Mouse (Mus musculus) limb, embryonic 13.5 days (tissue): ENCODE data around the gene Gm45140. TPM values are rescaled to one million over a fixed set of nuclear protein-coding genes. Genes with fewer than 3 reads are reported as not detected.

ENCODE experiments used
- ATAC-seq: fragments of 200-750 bp; cut with Nextera tagmentation; 2 replicates; pipeline ENCODE4 v1.8.0; 2017; ENCODE audit warnings: low read depth, moderate number of reproducible peaks, moderate TSS enrichment; ENCODE audit not compliant: low FRiP score
- H3K27ac ChIP-seq: fragments of 300-500 bp; sonication (generic); 2 replicates; pipeline ENCODE4 v1.5.1; 2015; ENCODE audit warnings: inconsistent platforms, mild to moderate bottlenecking, moderate library complexity
- H3K27me3 ChIP-seq: fragments of 300-500 bp; sonication (generic); 2 replicates; pipeline ENCODE4 v1.6.1; 2015; ENCODE audit warnings: mild to moderate bottlenecking, inconsistent platforms
- H3K36me3 ChIP-seq: fragments of 300-500 bp; sonication (generic); 2 replicates; pipeline ENCODE4 v1.6.1; 2015; ENCODE audit warnings: inconsistent platforms, mild to moderate bottlenecking, moderate library complexity
- H3K4me1 ChIP-seq: fragments of 300-500 bp; sonication (generic); 2 replicates; pipeline ENCODE4 v1.6.1; 2015; ENCODE audit warnings: inconsistent platforms
- H3K4me2 ChIP-seq: fragments of 300-500 bp; sonication (generic); replicated peaks from 2 replicates; pipeline ENCODE4 v1.6.1; 2015; ENCODE audit warnings: inconsistent platforms, mild to moderate bottlenecking, moderate library complexity
- H3K4me3 ChIP-seq: fragments of 300-500 bp; sonication (generic); 2 replicates; pipeline ENCODE4 v1.5.1; 2015; ENCODE audit warnings: moderate library complexity, mild to moderate bottlenecking, inconsistent platforms
- H3K9ac ChIP-seq: fragments of 300-500 bp; sonication (generic); 2 replicates; pipeline ENCODE4 v1.6.1; 2015; ENCODE audit warnings: mild to moderate bottlenecking, inconsistent platforms
- H3K9me3 ChIP-seq: fragments of 300-500 bp; sonication (generic); 2 replicates; pipeline ENCODE4 v1.6.1; 2016; ENCODE audit warnings: inconsistent platforms
- WGBS: fragments of 180-500 bp; shearing (Covaris S2); methylation state at CpG from one replicate; pipeline ENCODE4 v1.1.7; 2015; 5-methylcytosine and 5-hydroxymethylcytosine counted together
- polyA plus RNA-seq: library from polyadenylated mRNA; unstranded; fragments of >200 nt; fragmentation: Nextera tagmentation; extraction: Ambion mirVana; gene quantifications from 2 replicates; pipeline ENCODE4 v1.2.1, GENCODE M21; 2015

Gm45140 gene
- polyA plus RNA-seq, 1 experiment from 2014 or later, result 6.8 TPM

DNA sequence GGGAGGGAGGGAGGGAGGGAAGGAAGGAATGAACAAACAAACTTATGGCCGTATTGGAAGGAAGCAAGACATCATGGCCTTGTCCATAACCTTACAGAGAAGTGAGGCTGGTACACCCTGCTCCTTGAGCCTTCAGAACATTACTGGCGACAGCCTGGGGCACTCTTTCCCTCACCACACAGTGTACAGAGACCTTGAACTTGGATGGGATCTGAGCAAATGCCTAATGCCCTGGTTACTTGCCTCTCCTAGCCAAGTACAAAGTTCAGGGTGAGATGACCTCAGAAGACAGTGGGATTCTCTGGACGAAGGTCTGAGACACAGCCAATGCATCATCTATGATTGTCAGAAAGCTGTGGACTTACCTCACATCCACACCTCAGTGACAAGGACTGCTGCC is 75.7 kb downstream of the Gm45140 start:
- 71% methylated on average over 3 of the region's 3 CpGs for WGBS
- H3K9ac ChIP-seq, result no peak overlapping the region
- H3K27ac ChIP-seq, result no peak overlapping the region
- no peaks in the 10 kb centered on the region for H3K36me3 ChIP-seq
- no peaks in the 10 kb centered on the region for H3K27me3 ChIP-seq
- H3K4me1 ChIP-seq, result no peaks in the 10 kb centered on the region
- no peaks in the 10 kb centered on the region for H3K9me3 ChIP-seq
- no peak overlapping the region for H3K4me3 ChIP-seq
- no peak for ATAC-seq
- no peak overlapping the region for H3K4me2 ChIP-seq

DNA sequence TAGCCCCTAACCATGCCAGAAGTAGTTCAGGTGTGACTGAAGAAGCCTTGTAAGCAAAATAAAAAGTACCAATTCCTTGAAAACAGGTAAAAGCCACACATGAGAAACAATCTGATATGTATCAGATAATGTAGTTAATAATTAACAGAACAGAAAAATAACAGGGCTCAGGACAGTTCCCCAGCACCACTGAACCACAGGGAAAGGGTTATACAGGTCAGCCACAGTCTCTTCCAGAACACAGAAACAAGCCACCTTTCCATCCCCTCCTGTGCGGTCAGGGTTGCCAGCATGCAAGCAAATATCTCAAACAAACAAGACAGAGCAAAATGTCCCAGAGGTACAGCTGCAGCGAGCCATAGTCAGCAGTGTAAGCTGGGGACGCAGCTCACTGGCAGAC is 76.2 kb downstream of the Gm45140 start:
- WGBS, result 67% methylated on average over 3 of the region's 3 CpGs
- H3K36me3 ChIP-seq, result no peaks in the 10 kb centered on the region
- H3K4me1 ChIP-seq, result no peaks in the 10 kb centered on the region
- H3K4me2 ChIP-seq, result no peak overlapping the region
- H3K27ac ChIP-seq, result no peak overlapping the region
- no peak overlapping the region for H3K9ac ChIP-seq
- H3K27me3 ChIP-seq, result no peaks in the 10 kb centered on the region
- ATAC-seq, result no peak
- no peak overlapping the region for H3K4me3 ChIP-seq
- H3K9me3 ChIP-seq, result no peaks in the 10 kb centered on the region

DNA sequence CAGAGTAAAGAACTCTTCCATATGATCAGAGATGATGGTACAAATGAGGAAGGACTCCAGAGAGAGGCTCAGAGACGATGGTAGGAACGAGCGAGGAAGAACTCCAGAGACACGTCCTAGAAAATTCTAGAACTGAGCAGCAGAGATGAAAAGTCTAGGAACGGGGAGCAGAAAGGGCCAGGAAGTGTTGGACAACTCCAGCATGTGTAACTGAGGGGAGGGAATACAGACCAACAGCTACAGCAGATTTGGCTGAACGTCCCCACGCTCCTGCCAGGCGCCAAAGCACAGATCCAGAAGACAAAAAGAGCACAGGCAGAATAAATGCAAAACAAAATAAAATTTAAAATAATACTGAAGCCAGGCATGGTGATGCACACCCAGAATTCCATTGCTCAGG is 78.7 kb downstream of the Gm45140 start:
- Histone ChIP-seq H3K27me3 (no peaks in the 10 kb centered on the region), H3K9me3 (no peaks in the 10 kb centered on the region), H3K36me3 (no peaks in the 10 kb centered on the region), H3K9ac (no peak overlapping the region), H3K4me2 (no peak overlapping the region), H3K4me3 (no peak overlapping the region), H3K27ac (no peak overlapping the region), H3K4me1 (no peaks in the 10 kb centered on the region)
- ATAC-seq, result no peak
- 90% methylated on average over 8 of the region's 8 CpGs for WGBS

DNA sequence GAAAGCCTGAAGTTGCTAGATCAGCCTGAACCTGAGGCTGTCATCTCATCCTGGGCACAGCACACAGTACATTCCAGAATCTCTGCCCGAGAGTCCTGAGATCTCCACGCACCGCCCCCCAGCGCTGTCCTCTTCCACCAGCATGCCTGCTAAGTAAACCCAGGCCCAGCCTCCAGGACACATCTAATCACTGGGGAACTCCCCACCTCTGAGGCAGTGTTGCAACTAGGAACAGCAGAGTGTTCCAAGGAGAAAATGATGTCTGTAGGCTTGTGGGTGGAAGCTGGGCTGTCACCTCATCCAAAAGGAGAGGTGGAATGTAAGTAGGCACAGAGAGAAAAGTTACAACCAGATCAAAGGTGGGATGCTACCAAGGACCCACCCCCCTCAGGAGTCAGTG is 80.4 kb downstream of the Gm45140 start:
- H3K27me3 ChIP-seq, result no peaks in the 10 kb centered on the region
- H3K4me3 ChIP-seq, result no peak overlapping the region
- no peak overlapping the region for H3K27ac ChIP-seq
- H3K4me1 ChIP-seq, result no peaks in the 10 kb centered on the region
- ATAC-seq, result no peak
- no peaks in the 10 kb centered on the region for H3K9me3 ChIP-seq
- WGBS, result 88% methylated on average over 4 of the region's 4 CpGs
- H3K4me2 ChIP-seq, result no peak overlapping the region
- no peaks in the 10 kb centered on the region for H3K36me3 ChIP-seq
- H3K9ac ChIP-seq, result no peak overlapping the region; the same call in 1 of the 2 replicates

DNA sequence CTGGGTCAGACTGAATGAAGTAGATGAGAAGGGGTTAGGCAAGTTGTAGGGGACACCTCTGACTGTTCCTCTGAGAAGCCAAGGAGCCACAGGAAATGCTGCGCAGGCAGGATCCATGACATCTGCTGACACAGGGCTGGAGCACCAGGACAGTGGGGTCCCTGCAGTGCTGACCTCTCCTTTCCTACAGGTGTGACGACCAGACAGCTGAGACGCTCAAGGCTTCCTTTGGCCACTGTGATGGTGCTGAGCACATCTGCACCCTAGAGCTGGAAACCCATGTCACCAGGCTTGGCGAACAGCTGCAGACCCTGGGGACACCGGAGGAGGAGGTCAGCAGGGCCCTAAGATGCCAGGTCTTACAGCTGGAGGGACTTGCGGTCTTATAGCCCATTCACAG is 84.0 kb downstream of the Gm45140 start:
- Histone ChIP-seq H3K27ac (no peak overlapping the region), H3K36me3 (no peaks in the 10 kb centered on the region), H3K4me1 (no peaks in the 10 kb centered on the region), H3K4me2 (no peak overlapping the region), H3K9me3 (no peaks in the 10 kb centered on the region), H3K9ac (no peak overlapping the region), H3K4me3 (no peak overlapping the region), H3K27me3 (no peaks in the 10 kb centered on the region)
- no peak for ATAC-seq
- 82% methylated on average over 6 of the region's 6 CpGs for WGBS

DNA sequence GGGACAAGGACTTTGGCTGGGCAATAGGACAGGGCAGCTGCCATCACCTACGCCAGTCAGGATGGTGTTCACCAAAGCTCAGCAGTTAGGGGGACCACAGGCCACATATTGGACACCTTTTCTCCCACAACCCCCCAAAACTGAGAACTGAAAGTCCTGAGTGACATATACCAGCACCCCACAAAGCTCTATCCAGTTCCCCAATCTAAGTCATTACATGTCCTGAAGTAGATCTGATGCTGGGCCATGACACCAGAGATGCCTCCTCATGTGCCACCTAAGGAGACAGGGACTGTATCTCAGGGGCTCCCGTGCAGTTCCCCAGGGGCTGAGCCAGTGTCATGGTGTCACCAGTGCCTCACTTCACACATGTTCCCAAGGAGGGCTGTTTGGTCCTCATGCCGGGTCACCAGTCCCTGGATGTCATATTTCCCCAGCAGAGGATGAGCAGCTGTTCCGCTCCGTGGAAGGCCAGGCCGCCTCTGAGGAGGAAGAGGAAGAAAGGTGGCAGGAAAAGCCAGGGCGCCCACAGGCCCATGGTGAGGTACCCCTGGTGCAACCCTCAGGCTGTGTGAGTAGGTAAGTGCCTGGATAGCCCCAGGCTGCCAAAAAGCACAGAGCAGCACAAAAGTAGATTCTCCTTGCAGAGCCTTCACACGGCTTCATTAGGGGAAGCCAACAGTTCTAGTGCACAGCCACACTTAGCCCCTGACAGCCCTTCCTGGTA is 85.2 kb downstream of the Gm45140 start:
- Histone ChIP-seq H3K9ac (no peak overlapping the region), H3K27ac (no peak overlapping the region), H3K4me1 (no peaks in the 10 kb centered on the region), H3K36me3 (no peaks in the 10 kb centered on the region), H3K4me2 (no peak overlapping the region), H3K4me3 (no peak overlapping the region), H3K9me3 (no peaks in the 10 kb centered on the region), H3K27me3 (no peaks in the 10 kb centered on the region)
- no peak for ATAC-seq
- WGBS, result 85% methylated on average over 8 of the region's 8 CpGs

DNA sequence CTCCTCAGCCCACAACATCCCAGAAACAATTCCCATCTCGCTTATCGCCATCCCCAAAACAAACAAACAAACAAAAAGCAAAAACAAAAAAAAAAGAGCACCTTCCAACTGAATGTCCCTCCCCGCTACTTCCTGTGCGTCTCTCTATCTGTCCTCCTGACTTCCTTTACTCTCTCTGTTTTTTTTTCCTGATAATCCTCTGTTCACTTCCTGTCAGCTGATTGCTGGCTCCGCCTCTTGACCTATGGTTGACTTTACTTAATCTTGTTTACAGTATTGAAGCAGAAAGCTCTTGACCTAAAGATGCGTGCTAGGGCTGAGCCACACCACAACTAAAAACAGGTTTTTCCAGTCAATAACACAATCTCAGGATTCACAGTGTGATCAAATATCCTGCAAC is 87.1 kb downstream of the Gm45140 start:
- no peak for ATAC-seq
- Histone ChIP-seq H3K9me3 (no peaks in the 10 kb centered on the region), H3K4me3 (no peak overlapping the region), H3K9ac (no peak overlapping the region), H3K4me1 (no peaks in the 10 kb centered on the region), H3K36me3 (no peaks in the 10 kb centered on the region), H3K27me3 (no peaks in the 10 kb centered on the region), H3K4me2 (no peak overlapping the region), H3K27ac (no peak overlapping the region)
- WGBS, result 87% methylated on average over 6 of the region's 6 CpGs

DNA sequence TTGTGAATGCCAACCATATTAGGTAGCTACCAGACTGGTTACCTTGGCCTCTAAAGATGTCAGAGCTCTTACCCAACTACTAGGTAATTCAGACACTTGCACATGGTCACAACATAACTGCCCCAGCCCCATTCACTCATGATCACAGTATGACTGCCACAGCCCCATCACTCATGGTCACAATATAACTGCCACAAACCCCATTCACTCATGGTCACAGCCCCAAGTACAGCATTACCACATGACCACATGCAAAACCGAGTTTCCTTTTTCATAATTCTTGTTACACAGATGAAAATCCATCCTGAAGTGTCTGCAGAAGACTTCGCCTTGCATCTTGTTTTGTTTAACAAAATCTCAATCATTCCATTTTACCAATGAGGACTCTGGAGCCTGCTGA is 87.5 kb downstream of the Gm45140 start:
- Histone ChIP-seq H3K9me3 (no peaks in the 10 kb centered on the region), H3K36me3 (no peaks in the 10 kb centered on the region), H3K4me2 (no peak overlapping the region), H3K27me3 (no peaks in the 10 kb centered on the region), H3K27ac (no peak overlapping the region), H3K4me1 (no peaks in the 10 kb centered on the region), H3K4me3 (no peak overlapping the region), H3K9ac (no peak overlapping the region)
- ATAC-seq, result no peak
- WGBS, result 84% methylated on average over 2 of the region's 2 CpGs

DNA sequence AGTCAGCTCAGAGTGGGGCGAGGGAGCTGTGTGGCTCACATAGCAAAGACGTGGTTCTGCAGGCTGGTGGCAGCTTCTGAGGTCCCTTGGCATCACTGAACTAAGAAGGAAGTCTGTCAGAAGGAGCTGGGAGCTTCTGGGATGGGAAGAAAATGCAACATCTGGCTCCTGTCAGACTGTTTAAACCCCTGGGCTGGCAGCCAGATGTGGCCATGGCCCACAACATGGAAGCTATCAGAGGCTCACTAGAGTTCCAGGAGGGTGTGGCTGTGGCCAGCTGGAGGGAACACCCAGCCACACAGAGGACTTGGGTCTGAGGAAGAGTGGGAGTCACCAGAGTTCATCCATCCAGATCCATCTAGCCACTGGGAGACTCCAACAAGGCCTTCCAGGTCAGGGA is 88.7 kb downstream of the Gm45140 start:
- Histone ChIP-seq H3K27me3 (no peaks in the 10 kb centered on the region), H3K9me3 (no peaks in the 10 kb centered on the region), H3K9ac (no peak overlapping the region), H3K36me3 (no peaks in the 10 kb centered on the region), H3K27ac (no peak overlapping the region; the same call in 1 of the 2 replicates), H3K4me3 (no peak overlapping the region), H3K4me1 (no peaks in the 10 kb centered on the region), H3K4me2 (no peak overlapping the region)
- 48% methylated on average over 2 of the region's 2 CpGs for WGBS
- ATAC-seq, result no peak

DNA sequence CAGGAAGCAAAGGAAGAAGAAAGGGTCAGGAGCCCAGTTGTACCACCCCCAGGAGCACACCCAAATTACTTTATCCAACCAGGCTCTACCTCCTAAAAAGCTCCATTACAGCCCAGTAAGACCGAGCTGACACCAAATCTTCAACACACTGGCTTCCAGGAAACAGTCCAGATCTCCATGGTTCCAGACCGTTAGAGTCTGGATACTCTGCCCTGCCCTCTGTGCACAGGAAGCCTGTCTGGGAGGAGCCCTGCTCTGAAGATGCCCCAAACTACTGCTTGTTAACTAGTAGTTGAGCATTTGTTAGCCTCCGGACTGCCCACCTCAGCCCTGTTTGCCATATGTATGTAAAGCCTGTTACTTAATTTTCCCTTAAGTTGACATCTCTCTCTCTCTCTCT is 89.5 kb downstream of the Gm45140 start:
- H3K9me3 ChIP-seq, result no peaks in the 10 kb centered on the region
- WGBS, result 53% methylated on average over 3 of the region's 3 CpGs
- no peaks in the 10 kb centered on the region for H3K4me1 ChIP-seq
- no peak for ATAC-seq
- H3K9ac ChIP-seq, result no peak overlapping the region
- H3K27ac ChIP-seq, result no peak overlapping the region
- H3K4me3 ChIP-seq, result no peak overlapping the region
- no peaks in the 10 kb centered on the region for H3K36me3 ChIP-seq
- H3K4me2 ChIP-seq, result no peak overlapping the region
- H3K27me3 ChIP-seq, result no peaks in the 10 kb centered on the region

DNA sequence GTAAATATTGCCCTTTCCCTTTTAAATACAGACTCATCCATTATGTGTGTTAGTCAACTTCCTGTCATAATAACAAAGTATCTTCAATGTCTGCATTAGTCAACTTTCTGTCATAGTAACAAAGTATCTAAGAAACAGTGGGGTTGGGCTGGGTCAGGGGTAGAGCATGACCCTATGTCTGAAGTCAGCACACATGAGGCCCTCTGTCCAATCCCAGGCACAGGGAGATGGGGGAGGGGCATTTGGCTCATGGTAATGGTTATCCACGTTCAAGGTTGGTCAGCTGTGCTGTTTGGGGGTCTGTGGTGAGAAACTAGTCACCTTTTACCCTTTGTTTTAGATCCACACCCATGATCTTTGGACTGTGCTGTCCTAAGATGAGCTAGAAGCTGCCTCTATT is 90.3 kb downstream of the Gm45140 start:
- 38% methylated on average over 1 of the region's 1 CpGs for WGBS
- no peaks in the 10 kb centered on the region for H3K9me3 ChIP-seq
- no peak overlapping the region for H3K4me3 ChIP-seq

DNA sequence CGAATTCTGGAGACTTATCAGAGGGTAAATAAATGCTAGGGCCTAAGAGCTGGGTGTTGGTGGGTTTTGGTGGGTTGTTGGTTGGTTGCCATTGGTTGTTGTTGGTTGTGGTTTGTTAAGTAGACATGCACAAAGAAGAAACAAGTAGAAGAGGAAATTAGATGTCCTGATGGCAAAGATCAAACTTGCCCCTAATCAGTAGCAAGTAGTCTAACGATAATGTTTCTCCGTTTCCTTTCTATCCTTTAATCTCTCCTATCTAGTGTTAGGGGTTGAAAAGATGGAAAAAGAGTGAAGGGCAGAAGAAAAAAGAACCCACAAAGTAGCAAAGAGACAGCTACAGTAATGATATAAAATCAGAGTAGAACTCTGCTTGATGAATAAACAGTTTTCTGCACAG is 91.0 kb downstream of the Gm45140 start:
- Histone ChIP-seq H3K27me3 (no peaks in the 10 kb centered on the region), H3K27ac (no peak overlapping the region), H3K36me3 (no peaks in the 10 kb centered on the region), H3K4me2 (no peak overlapping the region), H3K9ac (no peak overlapping the region), H3K9me3 (no peaks in the 10 kb centered on the region), H3K4me1 (no peaks in the 10 kb centered on the region), H3K4me3 (no peak overlapping the region)
- ATAC-seq, result no peak
- 91% methylated on average over 3 of the region's 3 CpGs for WGBS

More for the DNA sequence above, 90.3 kb downstream of the Gm45140 start:
- no peaks in the 10 kb centered on the region for H3K4me1 ChIP-seq
- H3K27ac ChIP-seq, result no peak overlapping the region
- H3K9ac ChIP-seq, result no peak overlapping the region
- ATAC-seq, result no peak
- no peaks in the 10 kb centered on the region for H3K36me3 ChIP-seq
- no peak overlapping the region for H3K4me2 ChIP-seq
- no peaks in the 10 kb centered on the region for H3K27me3 ChIP-seq

DNA sequence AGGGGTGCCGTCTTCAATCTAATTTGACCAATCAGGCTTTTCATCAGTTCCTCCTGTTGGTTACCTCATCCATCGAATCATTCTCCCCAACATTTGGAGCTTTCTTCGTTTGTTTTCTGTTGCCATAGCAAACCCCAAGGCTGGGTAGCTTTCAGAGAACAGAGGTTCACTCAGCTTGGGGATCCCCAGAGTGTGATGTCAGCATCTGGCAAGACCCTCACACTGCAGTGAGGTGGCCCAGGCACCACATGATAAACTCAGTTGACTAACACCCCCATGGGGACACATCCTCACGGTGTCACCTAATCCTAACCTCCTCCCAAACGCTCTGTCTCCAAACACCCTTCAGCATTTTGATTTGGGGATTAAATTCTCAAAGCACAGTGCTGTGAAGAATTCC is 92.3 kb downstream of the Gm45140 start:
- ATAC-seq, result no peak
- no peak overlapping the region for H3K27ac ChIP-seq
- H3K27me3 ChIP-seq, result no peaks in the 10 kb centered on the region
- no peak overlapping the region for H3K4me3 ChIP-seq
- H3K36me3 ChIP-seq, result no peaks in the 10 kb centered on the region
- H3K4me2 ChIP-seq, result no peak overlapping the region
- WGBS, result 71% methylated on average over 5 of the region's 5 CpGs
- H3K9me3 ChIP-seq, result no peaks in the 10 kb centered on the region
- no peak overlapping the region for H3K9ac ChIP-seq
- no peaks in the 10 kb centered on the region for H3K4me1 ChIP-seq
